Mouse (Mus musculus) erythroblast, embryonic 14.5 days (primary cell): Measurements from ENCODE around the gene Hemgn.

Experiments used
- GATA1 ChIP-seq: IDR thresholded peaks from 2 replicates; pipeline ENCODE4 v1.6.1; 2012; ENCODE audit warnings: low read length, inconsistent platforms, mixed read lengths
- TAL1 ChIP-seq: IDR thresholded peaks from 3 replicates; pipeline ENCODE4 v1.6.1; 2012; ENCODE audit warnings: low read length, inconsistent platforms, mixed read lengths

DNA sequence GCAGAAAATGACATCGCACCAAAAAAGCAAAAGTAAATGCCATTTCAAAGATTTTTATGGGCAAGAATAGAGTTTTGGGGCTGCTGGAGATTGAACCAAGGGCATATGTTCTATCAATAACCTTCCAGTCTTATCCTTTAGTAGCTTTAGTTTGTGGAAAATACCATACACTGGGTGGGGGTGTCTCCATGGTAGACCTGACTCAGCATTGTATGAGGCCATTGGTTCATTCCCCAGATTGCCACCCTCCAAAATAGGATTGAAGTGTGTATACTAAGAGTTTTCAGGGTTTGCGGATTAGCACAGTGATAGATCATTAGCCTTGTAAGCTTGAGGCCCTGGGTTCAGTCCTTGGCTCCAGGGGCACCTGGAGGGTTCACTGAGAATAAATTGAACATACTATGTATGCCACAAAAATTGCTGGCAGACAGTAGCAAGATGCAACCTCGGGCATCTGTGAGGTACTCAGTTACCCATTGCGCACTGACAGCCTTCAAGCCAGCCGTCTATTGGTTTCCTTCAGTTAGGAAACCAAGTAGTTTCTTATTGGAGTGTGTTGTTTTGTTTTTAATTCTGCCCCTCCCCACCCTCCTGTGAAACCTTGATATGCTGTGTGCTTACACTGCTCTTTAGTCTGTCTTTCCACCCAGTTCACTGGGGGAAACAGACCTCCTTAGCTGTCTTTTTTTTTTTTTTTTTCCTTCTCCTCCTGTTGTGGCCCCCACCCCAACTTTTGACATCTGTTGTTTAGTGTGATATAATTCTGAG is 41.0 kb upstream of the Hemgn start:
- TF ChIP-seq GATA1 (no peak), TAL1 (no peak)
